ENCODE assay signal across 13 mouse cellular contexts in the genomic region with DNA sequence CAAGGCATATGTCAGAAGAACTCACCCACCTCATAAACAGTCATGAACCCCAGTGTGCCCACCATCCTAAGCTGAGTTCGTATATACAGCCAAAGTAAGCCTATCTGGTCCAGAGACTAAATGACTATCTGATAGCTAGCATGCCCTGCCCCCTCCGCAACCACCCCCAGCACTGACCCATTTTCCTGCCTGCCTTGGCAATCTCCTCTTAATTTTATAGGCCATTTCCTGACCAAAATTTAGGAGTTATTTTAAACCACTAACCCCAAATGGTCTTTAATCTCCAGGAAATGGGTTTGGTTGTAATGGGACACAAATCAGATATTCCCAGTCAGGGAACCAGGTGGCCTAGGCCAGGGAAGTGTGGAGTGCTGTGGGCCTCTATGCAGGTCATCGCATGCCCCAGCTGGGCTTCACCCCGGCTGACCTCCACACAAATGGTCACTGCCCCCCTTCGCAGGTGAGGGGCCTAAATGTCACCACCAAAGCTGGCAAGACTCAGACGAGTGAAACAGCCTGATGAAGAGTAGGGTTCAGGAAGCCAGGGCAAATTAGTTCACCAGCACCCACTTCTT.
"Had no signal": no experiment of that assay in that cellular context is flagged by ENCODE, and none has a peak within 500 bp of the region (broad histone marks: within the 10 kb centered on the region; RNA-seq: fewer than 3 reads in every experiment).

No protein-coding gene starts in this region.

- H3K27ac ChIP-seq: limb, embryonic 15.5 days; liver, embryonic 12.5 days; midbrain, embryonic 10.5 days; midbrain, embryonic 15.5 days; stomach, embryonic 15.5 days had no signal

- ATAC-seq: intestine, embryonic 16.5 days; liver, embryonic 12.5 days; midbrain, embryonic 15.5 days had no signal

- H3K4me2 ChIP-seq: limb, embryonic 15.5 days; liver, embryonic 12.5 days; lung, embryonic 14.5 days; midbrain, embryonic 15.5 days; stomach, embryonic 15.5 days had no signal

- DNase-seq: layer of hippocampus, adult 9-11 months; layer of hippocampus, postnatal 36 days; lung, embryonic 14.5 days; lung, postnatal 10 days; right cerebral cortex, postnatal 14 days; thymus, adult 2 months; thymus, postnatal 25 days had no signal

- H3K4me1 ChIP-seq: liver, embryonic 12.5 days; midbrain, embryonic 15.5 days had no signal

- H3K36me3 ChIP-seq: limb, embryonic 15.5 days; liver, embryonic 12.5 days; midbrain, embryonic 10.5 days; midbrain, embryonic 15.5 days; stomach, embryonic 15.5 days had no signal

- H3K9ac ChIP-seq: limb, embryonic 15.5 days; liver, embryonic 12.5 days; lung, embryonic 14.5 days; midbrain, embryonic 15.5 days; stomach, embryonic 15.5 days had no signal

- H3K9me3 ChIP-seq: limb, embryonic 15.5 days; liver, embryonic 12.5 days; midbrain, embryonic 10.5 days; midbrain, embryonic 15.5 days; stomach, embryonic 15.5 days had no signal

- H3K4me3 ChIP-seq: limb, embryonic 15.5 days; liver, embryonic 12.5 days; midbrain, embryonic 10.5 days; midbrain, embryonic 15.5 days; stomach, embryonic 15.5 days had no signal

- H3K27me3 ChIP-seq: limb, embryonic 15.5 days; midbrain, embryonic 15.5 days; stomach, embryonic 15.5 days had no signal
